Comparison of ENCODE assay signal across 1 mouse cellular context in the genomic region with DNA sequence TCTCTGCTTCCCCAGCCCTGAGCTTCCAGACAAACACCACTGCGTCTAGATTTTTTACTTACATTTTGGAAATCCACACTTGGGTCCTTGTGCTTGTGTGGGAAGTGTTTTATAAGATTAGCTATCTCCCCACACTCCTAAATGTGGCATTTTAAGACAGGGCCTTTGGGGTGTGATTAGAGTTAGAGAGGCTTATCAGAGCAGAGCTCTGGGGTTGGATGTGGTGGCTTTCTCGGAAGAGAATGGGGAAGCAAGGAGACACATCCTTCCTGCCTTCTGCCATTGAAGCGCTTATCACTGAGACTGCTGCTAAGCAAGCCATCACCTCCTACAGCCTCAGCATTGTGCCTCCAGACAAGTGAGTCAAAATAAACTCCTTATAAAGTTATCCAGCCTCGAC.
TF ChIP-seq lines count a peak whose summit lies in the region.

No protein-coding gene starts in this region.

TF ChIP-seq in MEL, 35 proteins besides CTCF, POLR2A, EP300 and RAD21:
- TF ChIP-seq TBP (IDR thresholded peaks at IDR 0.05; ENCODE audit: low read depth, low read length) (peak; percentile 60; the same call in 1 of the 2 replicates), RCOR1 (IDR thresholded peaks at IDR 0.05; ENCODE audit: low read depth, low read length) (peak; percentile 98), USF1 (IDR thresholded peaks at IDR 0.05; ENCODE audit: low read depth, low read length) (no peak), TAL1 (IDR thresholded peaks at IDR 0.05; ENCODE audit: low read length) (peak; percentile 81), ETS1 (IDR thresholded peaks at IDR 0.05; ENCODE audit: low read depth, low read length) (peak; percentile 70; the same call in 1 of the 2 replicates), MXI1 (IDR thresholded peaks at IDR 0.05; ENCODE audit: low read depth, low read length) (no peak), E2F4 (IDR thresholded peaks at IDR 0.05; ENCODE audit: borderline replicate concordance, low read depth, low read length) (no peak), JUND (IDR thresholded peaks at IDR 0.05; ENCODE audit: low read depth, low read length) (no peak), TCF12 (IDR thresholded peaks at IDR 0.05; ENCODE audit: low read depth, low read length) (peak; percentile 93), MYB (IDR thresholded peaks at IDR 0.05; ENCODE audit: low read depth, low read length) (no peak), MYC (IDR thresholded peaks at IDR 0.05; ENCODE audit: low read depth, low read length) (0 out of 2 replicates have a peak, but pooled peaks have one; percentile 46), GATA1 (IDR thresholded peaks at IDR 0.05; ENCODE audit: low read depth, low read length) (peak; percentile 98), POLR2AphosphoS2 (IDR thresholded peaks at IDR 0.05; ENCODE audit: low read length) (no peak), UBTF (IDR thresholded peaks at IDR 0.05; ENCODE audit: borderline replicate concordance, insufficient read depth, low read depth, low read length) (no peak), HCFC1 (IDR thresholded peaks at IDR 0.05; ENCODE audit: low read depth, low read length) (no peak), USF2 (IDR thresholded peaks at IDR 0.05; ENCODE audit: borderline replicate concordance in 1 of 2, insufficient read depth in 1 of 2, low read depth in 1 of 2, low read length in 2 of 2) (no peak), MAFK (IDR thresholded peaks at IDR 0.05; ENCODE audit: borderline replicate concordance, low read depth, low read length) (peak; percentile 21; the same call in 1 of the 2 replicates), SIN3A (IDR thresholded peaks at IDR 0.05; ENCODE audit: low read length) (peak; percentile 61), ZMIZ1 (IDR thresholded peaks at IDR 0.05; ENCODE audit: low read depth, low read length) (no peak), BHLHE40 (IDR thresholded peaks at IDR 0.05; ENCODE audit: borderline replicate concordance, low read depth, low read length) (peak; percentile 72; the same call in 1 of the 2 replicates)
